Mouse (Mus musculus): ENCODE data around the gene Arl9. TPM values are rescaled to one million over a fixed set of nuclear protein-coding genes. Genes with fewer than 3 reads are reported as not detected.
"Not testable (repeated sequence)": the region's sequence is repeated elsewhere in the genome, so short reads cannot be mapped to it uniquely, and the experiment has no call there.

Gene Arl9
- total RNA-seq (2021): not detected

GRCm38 (mm10) chr5:77004051-77004821, at the start of gene Arl9:
Gene Arl9, plus strand, starts transcription at chr5:77004055.
- DNase-seq (ENCODE audit: low spot score in 2 of 2): no peak
- intact Hi-C loops (cut with DNase I): no loop called here

GRCm38 (mm10) chr5:76954271-76954900, 49.5 kb upstream of the Arl9 start:
- intact Hi-C loops (cut with DNase I): no loop called here
- DNase-seq (ENCODE audit: low spot score in 2 of 2): no peak

GRCm38 (mm10) chr5:76955474-76955873, 48.4 kb upstream of the Arl9 start:
- DNase-seq (ENCODE audit: low spot score in 2 of 2): no peak
- intact Hi-C loops (cut with DNase I): no loop called here

- no peak for DNase-seq (ENCODE audit: low spot score in 2 of 2)
- intact Hi-C loops (cut with DNase I): no loop called here
These were observed 45.9 kb upstream of the Arl9 start for GRCm38 (mm10) chr5:76957954-76958353.

GRCm38 (mm10) chr5:76959587-76959986, 44.3 kb upstream of the Arl9 start:
- no peak for DNase-seq (ENCODE audit: low spot score in 2 of 2)
- intact Hi-C loops (cut with DNase I): no loop called here

- intact Hi-C loops (cut with DNase I): no loop called here
- DNase-seq (ENCODE audit: low spot score in 2 of 2): no peak
These were observed 41.3 kb upstream of the Arl9 start for GRCm38 (mm10) chr5:76962545-76962944.

- DNase-seq (ENCODE audit: low spot score in 2 of 2): no peak
- intact Hi-C loops (cut with DNase I): no loop called here
These were observed 39.2 kb upstream of the Arl9 start for GRCm38 (mm10) chr5:76964651-76965050.

- DNase-seq (ENCODE audit: low spot score in 2 of 2): no peak
- intact Hi-C loops (cut with DNase I): no loop called here
These were observed 34.6 kb upstream of the Arl9 start for GRCm38 (mm10) chr5:76969250-76969649.

- intact Hi-C loops (cut with DNase I); DNase-seq (ENCODE audit: low spot score in 2 of 2): not testable (repeated sequence)
These were observed 32.7 kb upstream of the Arl9 start for GRCm38 (mm10) chr5:76971115-76971514.

GRCm38 (mm10) chr5:76973488-76973887, 30.4 kb upstream of the Arl9 start:
- no peak for DNase-seq (ENCODE audit: low spot score in 2 of 2)
- intact Hi-C loops (cut with DNase I): no loop called here

GRCm38 (mm10) chr5:76974207-76974553, 29.7 kb upstream of the Arl9 start:
- DNase-seq (ENCODE audit: low spot score in 2 of 2): no peak

GRCm38 (mm10) chr5:76974554-76975285, 29.1 kb upstream of the Arl9 start, which contains the start of gene Srp72:
Gene Srp72, plus strand, starts transcription at chr5:76974683.
- peak; percentile 77 to 87 for DNase-seq (ENCODE audit: low spot score in 2 of 2)
- intact Hi-C loops (cut with DNase I): loop anchor here (2.0 kb wide), 1 partner anchor 70 kb away; the partner anchor contains the start of gene Aasdh

More at GRCm38 (mm10) chr5:76974207-76974553, 29.7 kb upstream of the Arl9 start:
- intact Hi-C loops (cut with DNase I): loop anchor here (2.0 kb wide), 1 partner anchor 69 kb away; the partner anchor contains the start of gene Aasdh

- intact Hi-C loops (cut with DNase I): loop anchor here (2.0 kb wide), 1 partner anchor 71 kb away; the partner anchor contains the start of gene Aasdh
- no peak for DNase-seq (ENCODE audit: low spot score in 2 of 2)
These were observed 28.1 kb upstream of the Arl9 start for GRCm38 (mm10) chr5:76975736-76976135.

GRCm38 (mm10) chr5:76984015-76984414, 19.8 kb upstream of the Arl9 start:
- intact Hi-C loops (cut with DNase I): loop anchor here (10.0 kb wide), 1 partner anchor 341 kb away; no protein-coding TSS in a partner anchor
- DNase-seq (ENCODE audit: low spot score in 2 of 2): no peak

- DNase-seq (ENCODE audit: low spot score in 2 of 2): no peak
- intact Hi-C loops (cut with DNase I): no loop called here
These were observed 13.1 kb upstream of the Arl9 start for GRCm38 (mm10) chr5:76990789-76991188.

- no peak for DNase-seq (ENCODE audit: low spot score in 2 of 2)
- intact Hi-C loops (cut with DNase I): no loop called here
These were observed 10.6 kb upstream of the Arl9 start for GRCm38 (mm10) chr5:76993174-76993814.

- peak; percentile 35 to 62 for DNase-seq (ENCODE audit: low spot score in 2 of 2)
- intact Hi-C loops (cut with DNase I): loop anchor here (1.0 to 5.0 kb wide), 4 partner anchors 64 to 231 kb away; no protein-coding TSS in a partner anchor
These were observed 5.4 kb upstream of the Arl9 start for GRCm38 (mm10) chr5:76998416-76998815.

- intact Hi-C loops (cut with DNase I): no loop called here
These were observed 2.7 kb upstream of the Arl9 start for GRCm38 (mm10) chr5:77001192-77001591.

GRCm38 (mm10) chr5:77010352-77010751, 6.5 kb downstream of the Arl9 start:
- DNase-seq (ENCODE audit: low spot score in 2 of 2): no peak
- intact Hi-C loops (cut with DNase I): no loop called here

More at GRCm38 (mm10) chr5:77001192-77001591, 2.7 kb upstream of the Arl9 start:
- no peak for DNase-seq (ENCODE audit: low spot score in 2 of 2)

- DNase-seq (ENCODE audit: low spot score in 2 of 2): no peak
- intact Hi-C loops (cut with DNase I): no loop called here
These were observed 7.2 kb downstream of the Arl9 start for GRCm38 (mm10) chr5:77011082-77011481.
